Mouse (Mus musculus) intestine, embryonic 14.5 days (tissue): Measurements from ENCODE around the gene E330009J07Rik. TPM values are rescaled to one million over a fixed set of nuclear protein-coding genes. Genes with fewer than 3 reads are reported as not detected.
A peak's percentile ranks its signal among the peaks of the same experiment; 100 is the strongest.

ENCODE experiments used
- ATAC-seq: fragments of 200-750 bp; cut with Nextera tagmentation; replicated peaks from 2 replicates; pipeline ENCODE4 v1.8.0; 2017; ENCODE audit warnings: low read depth, moderate number of reproducible peaks, moderate TSS enrichment, moderate library complexity; ENCODE audit not compliant: low FRiP score, low TSS enrichment
- DNase-seq: peaks from one replicate; pipeline ENCODE4 v3.0.0-alpha.2; 2018; ENCODE audit warnings: low spot score
- H3K27ac ChIP-seq: fragments of 300-500 bp; sonication (generic); 2 replicates; pipeline ENCODE4 v1.5.1; 2014; ENCODE audit warnings: low read depth, mild to moderate bottlenecking, control low read depth
- H3K27me3 ChIP-seq: fragments of 300-500 bp; sonication (generic); replicated peaks from 2 replicates; pipeline ENCODE4 v1.6.1; 2014; ENCODE audit warnings: low read length, control low read depth; ENCODE audit not compliant: control insufficient read depth, insufficient read depth
- H3K36me3 ChIP-seq: fragments of 300-500 bp; sonication (generic); 2 replicates; pipeline ENCODE4 v1.6.1; 2014; ENCODE audit warnings: low read length, control low read depth; ENCODE audit not compliant: control insufficient read depth, insufficient read depth
- H3K4me1 ChIP-seq: fragments of 300-500 bp; sonication (generic); replicated peaks from 2 replicates; pipeline ENCODE4 v1.6.1; 2014; ENCODE audit warnings: low read length, control low read depth, mixed read lengths; ENCODE audit not compliant: control insufficient read depth, insufficient read depth
- H3K4me2 ChIP-seq: fragments of 300-500 bp; sonication (generic); 2 replicates; pipeline ENCODE4 v1.6.1; 2014; ENCODE audit warnings: low read length
- H3K4me3 ChIP-seq: fragments of 300-500 bp; sonication (generic); 2 replicates; pipeline ENCODE4 v1.5.1; 2014; ENCODE audit warnings: low read depth, low read length, control low read depth, mixed read lengths
- H3K9ac ChIP-seq: fragments of 300-500 bp; sonication (generic); 2 replicates; pipeline ENCODE4 v1.6.1; 2014; ENCODE audit warnings: mild to moderate bottlenecking, low read length
- H3K9me3 ChIP-seq: fragments of 300-500 bp; sonication (generic); 2 replicates; pipeline ENCODE4 v1.6.1; 2016; ENCODE audit warnings: low read length, control low read depth; ENCODE audit not compliant: control insufficient read depth
- WGBS: fragments of 180-500 bp; shearing (Covaris S2); extraction: QIAGEN DNeasy Blood & Tissue Kit; methylation state at CpG from one replicate; pipeline ENCODE4 v1.1.7; 2014; 5-methylcytosine and 5-hydroxymethylcytosine counted together
- polyA plus RNA-seq: library from polyadenylated mRNA; unstranded; fragments of >200 nt; fragmentation: Nextera tagmentation; extraction: Ambion mirVana; gene quantifications from 2 replicates; pipeline ENCODE4 v1.2.1, GENCODE M21; 2014

E330009J07Rik gene
- 10.1 and 10.3 TPM in 2 replicates for polyA plus RNA-seq

- Histone ChIP-seq H3K27me3 (peaks cover 17% of the 10 kb centered on the region), H3K27ac (peak within 1 kb of the TSS; percentile 27; the same call in 1 of the 2 replicates), H3K9me3 (no peaks in the 10 kb centered on the region), H3K36me3 (no peaks in the 10 kb centered on the region), H3K4me3 (peak within 1 kb of the TSS; percentile 79), H3K9ac (peak within 1 kb of the TSS; percentile 73), H3K4me2 (peak within 1 kb of the TSS; percentile 89), H3K4me1 (peaks cover 13% of the 10 kb centered on the region; the same call in 1 of the 2 replicates)
- DNase-seq (peak; percentile 88), ATAC-seq (peak; percentile 94)
- under 1% methylated on average over 38 of the region's 38 CpGs for WGBS
These were observed at the start of gene E330009J07Rik for GRCm38 (mm10) chr6:40436047-40436483. Gene E330009J07Rik, minus strand, starts transcription at chr6:40436135.

- ATAC-seq: no peak
- no peak for DNase-seq
- no peaks in the 10 kb centered on the region for H3K27me3 ChIP-seq
- no peak overlapping the region for H3K4me3 ChIP-seq
- H3K36me3 ChIP-seq: peaks cover 65% of the 10 kb centered on the region
- H3K4me1 ChIP-seq: no peaks in the 10 kb centered on the region
- H3K9ac ChIP-seq: no peak overlapping the region
- H3K27ac ChIP-seq: no peak overlapping the region
- no peaks in the 10 kb centered on the region for H3K9me3 ChIP-seq
- 94% methylated on average over 5 of the region's 5 CpGs for WGBS
- no peak overlapping the region for H3K4me2 ChIP-seq
These were observed 46.4 kb upstream of the E330009J07Rik start for GRCm38 (mm10) chr6:40482318-40482717.

- Histone ChIP-seq H3K27ac (no peak overlapping the region), H3K4me3 (no peak overlapping the region), H3K9ac (no peak overlapping the region), H3K27me3 (no peaks in the 10 kb centered on the region), H3K9me3 (0 out of 2 replicates have a peak, but pooled peaks cover 2% of the 10 kb centered on the region), H3K36me3 (peaks cover 79% of the 10 kb centered on the region), H3K4me2 (no peak overlapping the region), H3K4me1 (no peaks in the 10 kb centered on the region)
- WGBS: 86% methylated on average over 1 of the region's 1 CpGs
- DNase-seq (no peak), ATAC-seq (no peak)
These were observed 43.8 kb upstream of the E330009J07Rik start for GRCm38 (mm10) chr6:40479705-40480104.

- H3K27ac ChIP-seq: no peak overlapping the region
- 83% methylated on average over 4 of the region's 4 CpGs for WGBS
- H3K4me3 ChIP-seq: no peak overlapping the region
- H3K9ac ChIP-seq: no peak overlapping the region
- no peaks in the 10 kb centered on the region for H3K27me3 ChIP-seq
- peaks cover 59% of the 10 kb centered on the region for H3K36me3 ChIP-seq
- DNase-seq (no peak), ATAC-seq (no peak)
- peaks cover 5% of the 10 kb centered on the region for H3K4me1 ChIP-seq
- H3K4me2 ChIP-seq: no peak overlapping the region
- H3K9me3 ChIP-seq: 0 out of 2 replicates have a peak, but pooled peaks cover 2% of the 10 kb centered on the region
These were observed 40.2 kb upstream of the E330009J07Rik start for GRCm38 (mm10) chr6:40476132-40476531.

- Histone ChIP-seq H3K9me3 (0 out of 2 replicates have a peak, but pooled peaks cover 2% of the 10 kb centered on the region), H3K36me3 (peaks cover 35% of the 10 kb centered on the region), H3K4me3 (peak overlapping the region; percentile 66), H3K9ac (peak overlapping the region; percentile 95), H3K27me3 (no peaks in the 10 kb centered on the region), H3K27ac (peak overlapping the region; percentile 92), H3K4me2 (peak overlapping the region; percentile 68), H3K4me1 (peaks cover 5% of the 10 kb centered on the region)
- ATAC-seq (peak; percentile 10; the same call in 1 of the 2 replicates), DNase-seq (no peak)
- WGBS: under 1% methylated on average over 7 of the region's 7 CpGs
These were observed 35.7 kb upstream of the E330009J07Rik start for GRCm38 (mm10) chr6:40471720-40472010.

- Histone ChIP-seq H3K9ac (peak within 1 kb of the TSS; percentile 95), H3K4me1 (peaks cover 5% of the 10 kb centered on the region), H3K4me2 (peak within 1 kb of the TSS; percentile 84), H3K36me3 (peaks cover 29% of the 10 kb centered on the region), H3K9me3 (0 out of 2 replicates have a peak, but pooled peaks cover 2% of the 10 kb centered on the region), H3K4me3 (peak within 1 kb of the TSS; percentile 66), H3K27ac (peak within 1 kb of the TSS; percentile 92), H3K27me3 (no peaks in the 10 kb centered on the region)
- peak; percentile 96 for ATAC-seq
- under 1% methylated on average over 54 of the region's 54 CpGs for WGBS
- peak; percentile 95 for DNase-seq
These were observed 35.2 kb upstream of the E330009J07Rik start, which contains the start of gene Ssbp1 for GRCm38 (mm10) chr6:40470916-40471719. Gene Ssbp1, plus strand, starts transcription at chr6:40471352.

- DNase-seq: no peak
These were observed 29.8 kb upstream of the E330009J07Rik start for GRCm38 (mm10) chr6:40465710-40466109.

GRCm38 (mm10) chr6:40454436-40455041 is 18.6 kb upstream of the E330009J07Rik start:
- DNase-seq (no peak), ATAC-seq (no peak)
- H3K36me3 ChIP-seq: no peaks in the 10 kb centered on the region
- whole genome bisulfite sequencing: 26% methylated on average over 7 of the region's 7 CpGs
- no peaks in the 10 kb centered on the region for H3K4me1 ChIP-seq
- H3K27ac ChIP-seq: no peak overlapping the region
- H3K27me3 ChIP-seq: no peaks in the 10 kb centered on the region
- no peak overlapping the region for H3K4me2 ChIP-seq
- no peak overlapping the region for H3K4me3 ChIP-seq
- H3K9me3 ChIP-seq: no peaks in the 10 kb centered on the region
- H3K9ac ChIP-seq: no peak overlapping the region

More at GRCm38 (mm10) chr6:40465710-40466109, 29.8 kb upstream of the E330009J07Rik start:
- Histone ChIP-seq H3K4me2 (no peak overlapping the region), H3K9ac (no peak overlapping the region), H3K27ac (no peak overlapping the region), H3K4me1 (no peaks in the 10 kb centered on the region), H3K4me3 (no peak overlapping the region), H3K9me3 (no peaks in the 10 kb centered on the region), H3K36me3 (no peaks in the 10 kb centered on the region), H3K27me3 (no peaks in the 10 kb centered on the region)
- no peak for ATAC-seq
- 51% methylated on average over 6 of the region's 6 CpGs for WGBS
